ENCODE assay signal across 8 mouse cellular contexts in the genomic region with DNA sequence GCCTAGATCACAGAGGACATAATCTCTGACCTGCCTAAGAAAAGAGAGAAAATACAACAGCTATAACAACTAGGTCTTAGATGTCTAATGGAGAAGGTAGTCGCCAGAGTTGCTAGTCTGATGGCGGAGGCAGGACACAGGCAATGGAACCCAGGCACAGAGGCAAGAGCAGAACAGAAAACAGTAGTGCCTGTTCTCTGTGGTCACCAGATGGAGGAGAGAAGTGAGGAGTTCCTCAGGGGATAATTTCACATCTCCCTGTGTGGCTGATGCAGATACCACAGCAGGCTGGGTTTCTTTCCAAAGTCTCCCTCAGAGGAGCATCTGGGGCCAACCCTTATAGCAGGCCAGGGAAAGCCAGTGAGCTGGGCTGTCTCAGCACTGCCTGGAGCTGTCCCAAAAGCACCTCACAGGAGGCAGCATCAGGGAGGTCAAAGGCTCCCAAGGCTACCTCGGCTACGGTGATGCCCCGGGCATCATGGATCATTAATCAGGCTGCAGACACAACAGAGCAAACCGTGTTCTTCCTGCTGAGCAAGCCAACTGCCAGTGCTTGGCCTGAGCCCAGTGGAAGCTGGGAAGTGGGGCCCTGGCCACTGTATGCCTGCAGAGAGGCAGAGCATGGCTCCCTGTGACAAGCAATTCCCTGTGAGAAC. TPM values are rescaled to one million over a fixed set of nuclear protein-coding genes. Genes with fewer than 3 reads are reported as not detected.
DNase-seq lines count a peak whose midpoint lies in the region.

No protein-coding gene starts in this region.

- H3K4me1 ChIP-seq in hindbrain, embryonic 10.5 days (replicated peaks): peaks cover 42% of the 10 kb centered on the region

- intact Hi-C loops in heart, postnatal 36 days (cut with DNase I): no loop called here

- peak overlapping the region; percentile 50 for H3K27ac ChIP-seq in hindbrain, embryonic 10.5 days

- H3K9me3 ChIP-seq in hindbrain, embryonic 10.5 days: no peaks in the 10 kb centered on the region

- 50% methylated on average over 6 of the region's 6 CpGs for WGBS in hindbrain, embryonic 10.5 days

- no peaks in the 10 kb centered on the region for H3K27me3 ChIP-seq in hindbrain, embryonic 10.5 days (ENCODE audit: insufficient read depth, poor library complexity, severe bottlenecking)

- H3K36me3 ChIP-seq in hindbrain, embryonic 10.5 days: no peaks in the 10 kb centered on the region

- DNase-seq in adrenal gland, adult 2 months: peak; percentile 68
- no peak for DNase-seq in adrenal gland, adult 18-20 months (ENCODE audit: low spot score in 2 of 2)
- DNase-seq in adrenal gland, postnatal 36 days: peak; percentile 53 to 62
- DNase-seq in hindbrain, embryonic 10.5 days (ENCODE audit: low spot score): peak; percentile 25
- DNase-seq in kidney, postnatal 4 days: peak; percentile 57 to 74
- no peak for DNase-seq in heart, postnatal 36 days
- no peak for DNase-seq in thymus, postnatal 25 days
- DNase-seq in right cerebral cortex, adult 2 months (ENCODE audit: low spot score in 2 of 2): no peak

- no peak overlapping the region for H3K4me3 ChIP-seq in hindbrain, embryonic 10.5 days

RNA-seq across cellular contexts. Expression of gene Plxdc1, which starts 29.2 kb away (rescaled TPM):
- 10 to 100 TPM; 17.5 to 22.2 TPM for total RNA-seq in adrenal gland, adult 2 months (2021)
- polyA plus RNA-seq in adrenal gland, adult 2 months (2012; rRNA removed): 11.0 and 13.7 TPM in 2 replicates
- 10 to 100 TPM in 1 of 2 experiments, 1 to 10 TPM in 1; 6.9 to 16.2 TPM for total RNA-seq in adrenal gland, adult 18-20 months (2021)
- 10 to 100 TPM in 1 of 2 experiments, 1 to 10 TPM in 1; 7.1 to 17.2 TPM for total RNA-seq in adrenal gland, postnatal 36 days (2021)
- polyA plus RNA-seq in hindbrain, embryonic 10.5 days (2016; fragmentation: Nextera tagmentation; extraction: Ambion mirVana): 0.11 and 0.24 TPM in 2 replicates
- total RNA-seq in heart, postnatal 36 days (2021): 1 to 10 TPM; 5.1 to 6.2 TPM

RNA-seq across cellular contexts. Expression of gene Arl5c, which starts 38.9 kb away (rescaled TPM):
- 1 to 10 TPM in 1 of 2 experiments, under 1 TPM in 1; 0.29 to 1.2 TPM for total RNA-seq in adrenal gland, adult 2 months (2021)
- polyA plus RNA-seq in adrenal gland, adult 2 months (2012; rRNA removed): 0.43 and 0.87 TPM in 2 replicates
- total RNA-seq in adrenal gland, adult 18-20 months (2021): under 1 TPM; 0.45 to 0.63 TPM
- total RNA-seq in adrenal gland, postnatal 36 days (2021): under 1 TPM; 0.76 to 0.92 TPM
- 13.3 and 16.2 TPM in 2 replicates for polyA plus RNA-seq in hindbrain, embryonic 10.5 days (2016; fragmentation: Nextera tagmentation; extraction: Ambion mirVana)
- total RNA-seq in heart, postnatal 36 days (2021): under 1 TPM; 0.65 to 0.80 TPM

Comparison
In these comparisons a context has a peak if more than half of its experiments do, and no peak if none do; other contexts are left out.
1. DNase-seq: peak in adrenal gland, adult 2 months (single experiment), adrenal gland, postnatal 36 days (2 of 2), hindbrain, embryonic 10.5 days (single experiment) and kidney, postnatal 4 days (2 of 2); none in adrenal gland, adult 18-20 months (0 of 2), heart, postnatal 36 days (0 of 2), thymus, postnatal 25 days (single experiment) and right cerebral cortex, adult 2 months (0 of 2).